Mouse (Mus musculus) CH12.LX (cell line): ENCODE results near the gene Utp14a. TPM values are rescaled to one million over a fixed set of nuclear protein-coding genes. Genes with fewer than 3 reads are reported as not detected.

Experiments
- DNase-seq: peaks from one replicate; pipeline ENCODE4 v3.0.0-alpha.2; 2013; ENCODE audit errors: extremely low read depth
- H3K27ac ChIP-seq: 2 replicates; pipeline ENCODE4 v1.5.1; 2012; ENCODE audit warnings: low read depth, mild to moderate bottlenecking, control low read depth, moderate library complexity; ENCODE audit not compliant: insufficient read depth
- H3K27me3 ChIP-seq: replicated peaks from 2 replicates; pipeline ENCODE3; 2012; ENCODE audit warnings: inconsistent platforms
- H3K36me3 ChIP-seq, 2 experiments: replicated peaks in 1 of 2; 2 replicates each; pipeline versions ENCODE3 to v1.6.1; 2012; ENCODE audit warnings: inconsistent platforms in 1 of 2, low read length in 1 of 2, mild to moderate bottlenecking in 1 of 2, mixed read lengths in 1 of 2, moderate library complexity in 1 of 2; ENCODE audit not compliant: control insufficient read depth in 1 of 2, insufficient read depth in 1 of 2
- H3K4me1 ChIP-seq, 2 experiments: 2 replicates each; pipeline ENCODE4 v1.6.1; 2012; ENCODE audit warnings: inconsistent platforms in 1 of 2, moderate library complexity in 1 of 2; ENCODE audit not compliant: insufficient read depth in 2 of 2, control insufficient read depth in 1 of 2
- H3K4me2 ChIP-seq: 2 replicates; pipeline ENCODE4 v1.6.1; 2012; ENCODE audit warnings: low read depth, mild to moderate bottlenecking, control low read depth; ENCODE audit not compliant: poor library complexity, insufficient read depth, severe bottlenecking
- H3K4me3 ChIP-seq, 3 experiments: fragments of 150-350 bp in 1 of 3; sonication (generic) in 1 of 3; replicated peaks in 1 of 3; 2 replicates each; pipeline versions ENCODE3 to v1.5.1; 2011 to 2012; ENCODE audit warnings: low read depth in 2 of 3, low read length in 2 of 3, mild to moderate bottlenecking in 2 of 3, moderate library complexity in 2 of 3, control low read depth in 1 of 3, improper control_type of control experiment in 1 of 3, inconsistent platforms in 1 of 3, mixed read lengths in 1 of 3; ENCODE audit not compliant: poor library complexity in 1 of 3
- H3K79me2 ChIP-seq: replicated peaks from 2 replicates; pipeline ENCODE4 v1.6.1; 2012; ENCODE audit warnings: mild to moderate bottlenecking, moderate library complexity; ENCODE audit not compliant: control insufficient read depth, poor library complexity, insufficient read depth, severe bottlenecking; ENCODE audit errors: extremely low read depth
- H3K9ac ChIP-seq: 2 replicates; pipeline ENCODE4 v1.6.1; 2012; ENCODE audit warnings: low read depth, mild to moderate bottlenecking, control low read depth, moderate library complexity; ENCODE audit not compliant: insufficient read depth
- H3K9me3 ChIP-seq: replicated peaks from 2 replicates; pipeline ENCODE3; 2012; ENCODE audit warnings: low read length, inconsistent platforms, mixed read lengths
- BHLHE40 ChIP-seq: IDR thresholded peaks from 2 replicates; pipeline ENCODE4 v1.6.1; 2011; ENCODE audit warnings: mild to moderate bottlenecking, low read depth, low read length, improper control_type of control experiment
- CHD2 ChIP-seq: IDR thresholded peaks from 2 replicates; pipeline ENCODE4 v1.6.1; 2011; ENCODE audit warnings: low read length, improper control_type of control experiment
- CTCF ChIP-seq, 2 experiments: IDR thresholded peaks in 1 of 2; conservative IDR thresholded peaks in 1 of 2; 2 replicates each; pipeline ENCODE4 v1.5.1; 2011 to 2012; ENCODE audit warnings: low read depth in 2 of 2, low read length in 2 of 2, improper control_type of control experiment in 1 of 2, inconsistent platforms in 1 of 2, mild to moderate bottlenecking in 1 of 2, moderate library complexity in 1 of 2
- E2F4 ChIP-seq: IDR thresholded peaks from 2 replicates; pipeline ENCODE4 v1.6.1; 2011; ENCODE audit warnings: low read depth, low read length, improper control_type of control experiment; ENCODE audit not compliant: insufficient replicate concordance
- ELF1 ChIP-seq: IDR thresholded peaks from 2 replicates; pipeline ENCODE4 v1.6.1; 2014; ENCODE audit warnings: low read depth, mild to moderate bottlenecking, inconsistent platforms, low read length, improper control_type of control experiment
- HCFC1 ChIP-seq: IDR thresholded peaks from 2 replicates; pipeline ENCODE4 v1.6.1; 2012; ENCODE audit warnings: low read depth, mild to moderate bottlenecking, inconsistent platforms, low read length, improper control_type of control experiment
- IRF4 ChIP-seq: IDR thresholded peaks from 2 replicates; pipeline ENCODE4 v1.6.1; 2014; ENCODE audit warnings: low read depth, mild to moderate bottlenecking, inconsistent platforms, low read length, improper control_type of control experiment
- JUND ChIP-seq: conservative IDR thresholded peaks from 2 replicates; pipeline ENCODE4 v1.6.1; 2011; ENCODE audit warnings: low read depth, low read length, improper control_type of control experiment
- MAX ChIP-seq: IDR thresholded peaks from 2 replicates; pipeline ENCODE4 v1.6.1; 2011; ENCODE audit warnings: low read length, improper control_type of control experiment
- MXI1 ChIP-seq: IDR thresholded peaks from 2 replicates; pipeline ENCODE4 v1.6.1; 2011; ENCODE audit warnings: mild to moderate bottlenecking, low read depth, low read length, improper control_type of control experiment
- MYC ChIP-seq: IDR thresholded peaks from 2 replicates; pipeline ENCODE4 v1.6.1; 2011; ENCODE audit warnings: low read depth, mild to moderate bottlenecking, improper control_type of control experiment, low read length
- NELFE ChIP-seq: IDR thresholded peaks from 2 replicates; pipeline ENCODE4 v1.6.1; 2011; ENCODE audit warnings: low read depth, low read length, improper control_type of control experiment
- NRF1 ChIP-seq: IDR thresholded peaks from 2 replicates; pipeline ENCODE4 v1.6.1; 2014; ENCODE audit warnings: low read depth, mild to moderate bottlenecking, inconsistent platforms, low read length, improper control_type of control experiment, moderate library complexity
- PAX5 ChIP-seq: IDR thresholded peaks from 2 replicates; pipeline ENCODE4 v1.6.1; 2012; ENCODE audit warnings: low read length, inconsistent platforms, mixed read lengths
- POLR2A ChIP-seq: IDR thresholded peaks from 2 replicates; pipeline ENCODE4 v1.6.1; 2011; ENCODE audit warnings: low read depth, mild to moderate bottlenecking, improper control_type of control experiment, low read length
- POLR2AphosphoS2 ChIP-seq: IDR thresholded peaks from 2 replicates; pipeline ENCODE4 v1.6.1; 2011; ENCODE audit warnings: low read depth, low read length, improper control_type of control experiment
- RCOR1 ChIP-seq: conservative IDR thresholded peaks from 2 replicates; pipeline ENCODE4 v1.6.1; 2012; ENCODE audit warnings: low read depth, mild to moderate bottlenecking, inconsistent platforms, low read length, improper control_type of control experiment
- TBP ChIP-seq: conservative IDR thresholded peaks from 2 replicates; pipeline ENCODE4 v1.6.1; 2011; ENCODE audit warnings: low read depth, low read length, improper control_type of control experiment
- UBTF ChIP-seq: IDR thresholded peaks from 2 replicates; pipeline ENCODE4 v1.6.1; 2012; ENCODE audit warnings: low read depth, mild to moderate bottlenecking, inconsistent platforms, low read length, improper control_type of control experiment, moderate library complexity
- USF1 ChIP-seq: IDR thresholded peaks from 2 replicates; pipeline ENCODE4 v1.6.1; 2014; ENCODE audit warnings: low read depth, mild to moderate bottlenecking, inconsistent platforms, low read length, improper control_type of control experiment
- ZKSCAN1 ChIP-seq: IDR thresholded peaks from 2 replicates; pipeline ENCODE4 v1.6.1; 2012; ENCODE audit warnings: low read depth, inconsistent platforms, low read length, improper control_type of control experiment, borderline replicate concordance
- ZMIZ1 ChIP-seq: IDR thresholded peaks from 2 replicates; pipeline ENCODE4 v1.6.1; 2012; ENCODE audit warnings: low read depth, mild to moderate bottlenecking, inconsistent platforms, low read length, improper control_type of control experiment
- ZNF384 ChIP-seq: IDR thresholded peaks from 2 replicates; pipeline ENCODE4 v1.6.1; 2012; ENCODE audit warnings: low read depth, low read length, improper control_type of control experiment, inconsistent platforms
- dilution Hi-C: fragments of 300-500 bp; cut with MboI; formaldehyde crosslinking; loops from 2 replicates; pipeline ENCODE4 v1.14.3; 2020; ENCODE audit warnings: low sequenced_read_pairs; ENCODE audit not compliant: extremely low pct_unique_long_range_greater_than_20kb, extremely low pct_ligation_motif_present
- in situ Hi-C: fragments of 300-500 bp; cut with MboI; formaldehyde crosslinking; loops from 3 replicates; pipeline ENCODE4 v1.14.3; 2019; ENCODE audit warnings: low sequenced_read_pairs, low pct_ligation_motif_present, low pct_unique_long_range_greater_than_20kb, mixed read lengths
- polyA plus RNA-seq: library from polyadenylated mRNA; unstranded; fragments of >175 nt; gene quantifications from 2 replicates; pipeline ENCODE4 v1.2.1, GENCODE M21; 2012; ENCODE audit warnings: low read depth; ENCODE audit not compliant: insufficient read length
- total RNA-seq, 2 experiments: library from RNA; depleted of rRNA; stranded (reverse); fragments of 300-350 nt in 1 of 2; fragments of >200 nt in 1 of 2; gene quantifications; 2 replicates each; pipeline ENCODE4 v1.2.3; 2012 to 2014

The Utp14a gene
- total and polyA plus RNA-seq, 3 experiments, result 29.3 to 48.7 (median 44.2) TPM

GRCm38 (mm10) chrX:48234417-48234816, 22.2 kb upstream of the Utp14a start:
- Histone ChIP-seq H3K4me1 (peaks cover 0 to 4% of the 10 kb centered on the region in 2 experiments; a peak in 1 of 4 replicates), H3K79me2 (no peaks in the 10 kb centered on the region), H3K9ac (no peak overlapping the region), H3K4me3 (no peak overlapping the region), H3K27ac (no peak overlapping the region), H3K9me3 (no peaks in the 10 kb centered on the region), H3K4me2 (peak overlapping the region; percentile 44; the same call in 1 of the 2 replicates), H3K27me3 (no peaks in the 10 kb centered on the region), H3K36me3 (no peaks in the 10 kb centered on the region)
- in situ Hi-C loops, result no loop called here
- dilution Hi-C loops, result no loop called here
- peak; percentile 66 for DNase-seq
- peak; percentile 30; the same call in 1 of the 2 replicates for TF ChIP-seq HCFC1
- TF ChIP-seq USF1, result no peak
- TF ChIP-seq TBP, result 0 out of 2 replicates have a peak, but pooled peaks have one; percentile 34
- TF ChIP-seq ELF1, result peak; percentile 53; the same call in 1 of the 2 replicates
- no peak for TF ChIP-seq JUND

GRCm38 (mm10) chrX:48255830-48256428, 733 bp upstream of the Utp14a start:
- peak overlapping the region; percentile 67 for H3K9ac ChIP-seq
- TF ChIP-seq PAX5 (no peak), POLR2AphosphoS2 (no peak), NRF1 (peak; percentile 53), NELFE (no peak), MYC (no peak), IRF4 (no peak), BHLHE40 (peak; percentile 55; the same call in 1 of the 2 replicates), ZKSCAN1 (0 out of 2 replicates have a peak, but pooled peaks have one; percentile 4), E2F4 (no peak), POLR2A (no peak), UBTF (no peak), ZNF384 (peak; percentile 69), MXI1 (peak; percentile 37; the same call in 1 of the 2 replicates), CHD2 (no peak), CTCF (conservative IDR thresholded peaks at IDR 0.05 in 1 of 2, IDR thresholded peaks at IDR 0.05 in 1 of 2; ENCODE audit: low read depth in 2 of 2, low read length in 2 of 2) (no peak), RCOR1 (no peak), ZMIZ1 (no peak), MAX (0 out of 2 replicates have a peak, but pooled peaks have one; percentile 31)
- TF ChIP-seq, all 38 proteins: peak for 6
- Histone ChIP-seq H3K9me3 (no peaks in the 10 kb centered on the region), H3K4me3 (peak overlapping the region; percentile 61 to 69 (median 63)), H3K27ac (peak overlapping the region; percentile 49), H3K27me3 (no peaks in the 10 kb centered on the region), H3K4me1 (no peaks in the 10 kb centered on the region), H3K4me2 (peak overlapping the region; percentile 39; the same call in 1 of the 2 replicates), H3K79me2 (peaks cover 10% of the 10 kb centered on the region; the same call in 1 of the 2 replicates), H3K36me3 (peaks cover 0 to 14% of the 10 kb centered on the region in 2 experiments)
- dilution Hi-C loops (no loop called here), in situ Hi-C loops (loop anchor here (10.0 kb wide), 1 partner anchor 261 kb away; no protein-coding TSS in a partner anchor)
- peak; percentile 18 for DNase-seq
